Mouse (Mus musculus) MEL (cell line): ENCODE measurements around the gene 1110059E24Rik. TPM values are rescaled to one million over a fixed set of nuclear protein-coding genes. Genes with fewer than 3 reads are reported as not detected.

Experiments
- DNase-seq: peaks from one replicate; pipeline ENCODE4 v3.0.0; 2011; ENCODE audit warnings: low read depth, low spot score
- H3K27ac ChIP-seq: 2 replicates; pipeline ENCODE4 v1.5.1; 2012; ENCODE audit warnings: low read depth, mild to moderate bottlenecking, control low read depth, low read length, moderate library complexity; ENCODE audit not compliant: control insufficient read depth
- H3K27me3 ChIP-seq, 2 experiments: fragments of 150-350 bp in 1 of 2; sonication (generic) in 1 of 2; 2 replicates each; pipeline ENCODE4 v1.6.1; 2012; ENCODE audit warnings: low read length in 2 of 2, mild to moderate bottlenecking in 2 of 2, improper control_type of control experiment in 1 of 2, moderate library complexity in 1 of 2; ENCODE audit not compliant: insufficient read depth in 2 of 2, control insufficient read depth in 1 of 2
- H3K36me3 ChIP-seq, 2 experiments: 2 replicates each; pipeline ENCODE4 v1.6.1; 2012 to 2014; ENCODE audit warnings: low read length in 2 of 2, improper control_type of control experiment in 1 of 2, inconsistent platforms in 1 of 2, mild to moderate bottlenecking in 1 of 2; ENCODE audit not compliant: insufficient read depth in 2 of 2, control insufficient read depth in 1 of 2
- H3K4me1 ChIP-seq, 2 experiments: fragments of 150-350 bp in 1 of 2; sonication (generic) in 1 of 2; 2 replicates each; pipeline ENCODE4 v1.6.1; 2012; ENCODE audit warnings: low read length in 2 of 2, improper control_type of control experiment in 1 of 2, mild to moderate bottlenecking in 1 of 2; ENCODE audit not compliant: insufficient read depth in 2 of 2, control insufficient read depth in 1 of 2
- H3K4me3 ChIP-seq, 2 experiments: fragments of 150-350 bp in 1 of 2; sonication (generic) in 1 of 2; 2 replicates each; pipeline ENCODE4 v1.5.1; 2012; ENCODE audit warnings: low read depth in 2 of 2, low read length in 2 of 2, mild to moderate bottlenecking in 2 of 2, moderate library complexity in 2 of 2, control low read depth in 1 of 2, improper control_type of control experiment in 1 of 2; ENCODE audit not compliant: control insufficient read depth in 1 of 2, insufficient read depth in 1 of 2
- H3K79me2 ChIP-seq: 2 replicates; pipeline ENCODE4 v1.6.1; 2012; ENCODE audit warnings: mild to moderate bottlenecking, low read length, moderate library complexity; ENCODE audit not compliant: control insufficient read depth, poor library complexity, insufficient read depth
- H3K9ac ChIP-seq: 2 replicates; pipeline ENCODE4 v1.6.1; 2012; ENCODE audit warnings: low read depth, mild to moderate bottlenecking, control low read depth, low read length, moderate library complexity; ENCODE audit not compliant: control insufficient read depth, poor library complexity, severe bottlenecking
- H3K9me3 ChIP-seq: fragments of 150-350 bp; sonication (generic); replicated peaks from 2 replicates; pipeline ENCODE4 v1.6.1; 2012; ENCODE audit warnings: mild to moderate bottlenecking, low read length, improper control_type of control experiment, moderate library complexity; ENCODE audit not compliant: insufficient read depth
- BHLHE40 ChIP-seq: IDR thresholded peaks from 2 replicates; pipeline ENCODE4 v1.6.1; 2012; ENCODE audit warnings: low read depth, mild to moderate bottlenecking, inconsistent platforms, low read length, improper control_type of control experiment, borderline replicate concordance
- CHD2 ChIP-seq: IDR thresholded peaks from 2 replicates; pipeline ENCODE4 v1.6.1; 2011; ENCODE audit warnings: low read length, improper control_type of control experiment
- ELF1 ChIP-seq: IDR thresholded peaks from 2 replicates; pipeline ENCODE4 v1.6.1; 2014; ENCODE audit warnings: low read depth, mild to moderate bottlenecking, inconsistent platforms, low read length, improper control_type of control experiment, moderate library complexity
- EP300 ChIP-seq, 2 experiments: IDR thresholded peaks; 2 replicates each; pipeline ENCODE4 v1.6.1; 2011; ENCODE audit warnings: improper control_type of control experiment in 2 of 2, low read length in 2 of 2, low read depth in 1 of 2, mild to moderate bottlenecking in 1 of 2
- ETS1 ChIP-seq: IDR thresholded peaks from 2 replicates; pipeline ENCODE4 v1.6.1; 2012; ENCODE audit warnings: low read depth, mild to moderate bottlenecking, inconsistent platforms, low read length, improper control_type of control experiment, moderate library complexity
- GATA1 ChIP-seq: IDR thresholded peaks from 2 replicates; pipeline ENCODE4 v1.6.1; 2011; ENCODE audit warnings: low read depth, low read length, improper control_type of control experiment
- HCFC1 ChIP-seq: IDR thresholded peaks from 2 replicates; pipeline ENCODE4 v1.6.1; 2012; ENCODE audit warnings: low read depth, mild to moderate bottlenecking, inconsistent platforms, low read length, improper control_type of control experiment, moderate library complexity
- KAT2A ChIP-seq: conservative IDR thresholded peaks from 2 replicates; pipeline ENCODE4 v1.6.1; 2012; ENCODE audit warnings: low read depth, low read length, improper control_type of control experiment, inconsistent platforms
- MAFK ChIP-seq: IDR thresholded peaks from 2 replicates; pipeline ENCODE4 v1.6.1; 2011; ENCODE audit warnings: low read depth, mild to moderate bottlenecking, low read length, improper control_type of control experiment, borderline replicate concordance
- MXI1 ChIP-seq: IDR thresholded peaks from 2 replicates; pipeline ENCODE4 v1.6.1; 2011; ENCODE audit warnings: mild to moderate bottlenecking, low read depth, low read length, improper control_type of control experiment
- MYB ChIP-seq: IDR thresholded peaks from 2 replicates; pipeline ENCODE4 v1.6.1; 2011; ENCODE audit warnings: mild to moderate bottlenecking, low read depth, low read length, improper control_type of control experiment
- MYC ChIP-seq: IDR thresholded peaks from 2 replicates; pipeline ENCODE4 v1.6.1; 2011; ENCODE audit warnings: low read depth, mild to moderate bottlenecking, low read length, improper control_type of control experiment, moderate library complexity
- NRF1 ChIP-seq: IDR thresholded peaks from 2 replicates; pipeline ENCODE4 v1.6.1; 2014; ENCODE audit warnings: low read depth, mild to moderate bottlenecking, inconsistent platforms, low read length, improper control_type of control experiment, moderate library complexity; ENCODE audit not compliant: poor library complexity, insufficient read depth, severe bottlenecking
- POLR2AphosphoS2 ChIP-seq: IDR thresholded peaks from 2 replicates; pipeline ENCODE4 v1.6.1; 2011; ENCODE audit warnings: low read length, improper control_type of control experiment
- RAD21 ChIP-seq: IDR thresholded peaks from 2 replicates; pipeline ENCODE4 v1.6.1; 2011; ENCODE audit warnings: mild to moderate bottlenecking, low read depth, low read length, improper control_type of control experiment
- TAL1 ChIP-seq: IDR thresholded peaks from 2 replicates; pipeline ENCODE4 v1.6.1; 2012; ENCODE audit warnings: mild to moderate bottlenecking, inconsistent platforms, low read length, moderate library complexity, mixed read lengths
- UBTF ChIP-seq: IDR thresholded peaks from 2 replicates; pipeline ENCODE4 v1.6.1; 2012; ENCODE audit warnings: low read depth, mild to moderate bottlenecking, inconsistent platforms, low read length, improper control_type of control experiment, moderate library complexity, borderline replicate concordance; ENCODE audit not compliant: insufficient read depth
- USF1 ChIP-seq: IDR thresholded peaks from 2 replicates; pipeline ENCODE4 v1.6.1; 2014; ENCODE audit warnings: low read depth, mild to moderate bottlenecking, inconsistent platforms, low read length, improper control_type of control experiment, moderate library complexity
- ZMIZ1 ChIP-seq: IDR thresholded peaks from 2 replicates; pipeline ENCODE4 v1.6.1; 2012; ENCODE audit warnings: low read depth, mild to moderate bottlenecking, inconsistent platforms, low read length, improper control_type of control experiment, moderate library complexity
- polyA plus RNA-seq, 2 experiments: library from polyadenylated mRNA; stranded (reverse) in 1 of 2; unstranded in 1 of 2; fragments of >175 nt in 1 of 2; fragments of >200 nt in 1 of 2; gene quantifications; 2 replicates each; pipeline versions ENCODE4 v1.2.1 to v1.2.4; 2012; ENCODE audit warnings: low replicate concordance in 2 of 2, low read depth in 1 of 2; ENCODE audit not compliant: insufficient read length in 2 of 2, insufficient read depth in 1 of 2, missing spikeins in 1 of 2
- total RNA-seq: library from RNA; depleted of rRNA; stranded (reverse); fragments of 300-350 nt; gene quantifications from 2 replicates; pipeline ENCODE4 v1.2.3, GENCODE M21; 2012

The 1110059E24Rik gene
- total and polyA plus RNA-seq, 3 experiments = 17.2 to 20.0 TPM; not detected in 1

- TF ChIP-seq ETS1 = no peak; the same call in 1 of the 2 replicates
- TF ChIP-seq ELF1 = 0 out of 2 replicates have a peak, but pooled peaks have one; percentile 59
- TF ChIP-seq BHLHE40 = peak; percentile 39; the same call in 1 of the 2 replicates
- peak; percentile 87 for TF ChIP-seq HCFC1
- TF ChIP-seq MYB = no peak
These were observed at the start of gene 1110059E24Rik (continued) for GRCm38 (mm10) chr19:21652285-21653171.

- no peaks in the 10 kb centered on the region for H3K27me3 ChIP-seq
- no peak overlapping the region for H3K27ac ChIP-seq
- H3K36me3 ChIP-seq = peaks cover 0 to 10% of the 10 kb centered on the region in 2 experiments; a peak in 2 of 4 replicates
- no peak overlapping the region for H3K4me3 ChIP-seq
- DNase-seq = no peak
- H3K4me1 ChIP-seq = no peaks in the 10 kb centered on the region
- H3K9me3 ChIP-seq = no peaks in the 10 kb centered on the region
- H3K9ac ChIP-seq = no peak overlapping the region
- TF ChIP-seq ELF1 (no peak), MAFK (no peak), MYC (no peak), KAT2A (no peak), CHD2 (no peak), ETS1 (no peak), ZMIZ1 (no peak), EP300 (IDR thresholded peaks at IDR 0.05; ENCODE audit: low read depth in 1 of 2, low read length in 2 of 2) (no peak), RAD21 (no peak), NRF1 (no peak), POLR2AphosphoS2 (no peak), TAL1 (no peak), MXI1 (no peak), GATA1 (no peak), USF1 (no peak), HCFC1 (no peak), UBTF (no peak), MYB (no peak)
- no peaks in the 10 kb centered on the region for H3K79me2 ChIP-seq
These were observed 28.2 kb upstream of the 1110059E24Rik start for GRCm38 (mm10) chr19:21680986-21681385.
